In the genomic region with DNA sequence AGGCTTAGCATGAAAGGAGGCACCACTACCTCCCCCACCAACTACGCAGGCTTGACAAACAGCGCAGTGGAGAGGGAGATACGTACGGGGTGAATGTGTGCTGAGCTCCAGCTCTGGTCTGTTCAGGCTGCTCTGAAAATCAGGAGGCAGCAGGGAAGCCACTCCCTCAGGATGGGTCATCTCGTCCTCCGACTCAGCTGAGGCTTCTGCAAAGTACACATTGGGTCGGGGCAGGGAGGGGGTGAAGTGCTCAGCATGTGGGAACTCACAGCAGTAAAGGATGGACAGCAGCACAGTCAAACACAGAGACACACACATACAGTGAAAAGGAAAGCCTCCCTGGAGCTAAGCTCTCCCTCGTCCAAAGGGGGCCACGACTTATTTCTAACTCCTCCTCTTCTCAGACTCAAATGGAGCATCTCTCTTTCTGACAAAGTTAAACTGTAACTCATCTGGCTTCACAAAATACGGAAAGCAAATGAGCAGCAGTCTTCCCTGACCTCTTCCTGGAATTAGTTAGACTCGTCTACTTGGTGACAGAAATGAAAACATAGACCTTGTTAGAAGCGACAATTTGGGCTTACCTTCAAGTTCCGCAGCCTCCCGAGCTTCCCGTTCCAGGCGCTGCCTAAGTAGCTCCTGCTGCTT, we compare ENCODE assay signal across 32 mouse cellular contexts. TPM values are rescaled to one million over a fixed set of nuclear protein-coding genes. Genes with fewer than 3 reads are reported as not detected.
A peak's percentile ranks its signal among the peaks of the same experiment; 100 is the strongest.
DNase-seq lines count a peak whose midpoint lies in the region; ATAC-seq and TF ChIP-seq lines count a peak whose summit lies in the region.
"Had no signal": no experiment of that assay in that cellular context is flagged by ENCODE, and none has a peak within 500 bp of the region (broad histone marks: within the 10 kb centered on the region; RNA-seq: fewer than 3 reads in every experiment).

No protein-coding gene starts in this region.

- H3K9me3 ChIP-seq in liver, embryonic 13.5 days (replicated peaks) = no peaks in the 10 kb centered on the region
- H3K9me3 ChIP-seq: embryonic facial prominence, embryonic 10.5 days; embryonic facial prominence, embryonic 15.5 days; forebrain, embryonic 12.5 days; heart, embryonic 10.5 days; limb, embryonic 10.5 days; limb, embryonic 15.5 days had no signal

- no peak overlapping the region for H3K27ac ChIP-seq in testis, adult 2 months (ENCODE audit: control insufficient read depth, insufficient read depth, low read depth, low read length)
- H3K27ac ChIP-seq in liver, embryonic 13.5 days = no peak overlapping the region
- H3K27ac ChIP-seq: embryonic facial prominence, embryonic 10.5 days; embryonic facial prominence, embryonic 15.5 days; forebrain, embryonic 12.5 days; heart, embryonic 10.5 days; hindbrain, embryonic 14.5 days; limb, embryonic 10.5 days; limb, embryonic 15.5 days had no signal

- H3K4me2 ChIP-seq in liver, embryonic 13.5 days = no peak overlapping the region
- H3K4me2 ChIP-seq: embryonic facial prominence, embryonic 15.5 days; forebrain, embryonic 12.5 days; hindbrain, embryonic 14.5 days; limb, embryonic 15.5 days; midbrain, embryonic 11.5 days had no signal

- 82% methylated on average over 16 of the region's 16 CpGs for WGBS in liver, embryonic 13.5 days (ENCODE audit: insufficient replicate concordance)

- no peaks in the 10 kb centered on the region for H3K4me1 ChIP-seq in testis, adult 2 months (ENCODE audit: control insufficient read depth, insufficient read depth, low read length)
- peaks cover 21% of the 10 kb centered on the region for H3K4me1 ChIP-seq in liver, embryonic 13.5 days (replicated peaks)
- H3K4me1 ChIP-seq: embryonic facial prominence, embryonic 10.5 days; embryonic facial prominence, embryonic 15.5 days; forebrain, embryonic 12.5 days; heart, embryonic 10.5 days; limb, embryonic 10.5 days; limb, embryonic 15.5 days had no signal

- TF ChIP-seq CTCF in testis, adult 2 months (IDR thresholded peaks at IDR 0.05; ENCODE audit: control insufficient read depth, insufficient read depth, insufficient replicate concordance, low read depth, low read length) = no peak

- no peak overlapping the region for H3K9ac ChIP-seq in liver, embryonic 13.5 days
- H3K9ac ChIP-seq: embryonic facial prominence, embryonic 15.5 days; forebrain, embryonic 12.5 days; forebrain, postnatal 0 days; hindbrain, embryonic 14.5 days; limb, embryonic 15.5 days had no signal

- peaks cover 7% of the 10 kb centered on the region for H3K36me3 ChIP-seq in testis, adult 2 months (ENCODE audit: control insufficient read depth, insufficient read depth, low read length)
- H3K36me3 ChIP-seq in liver, embryonic 13.5 days = peaks cover 80% of the 10 kb centered on the region

- TF ChIP-seq POLR2A in testis, adult 2 months (IDR thresholded peaks at IDR 0.05; ENCODE audit: control insufficient read depth, low read depth, low read length) = no peak

- ATAC-seq in liver, embryonic 13.5 days (ENCODE audit: low read depth) = peak; percentile 64
- ATAC-seq: forebrain, postnatal 0 days had no signal

- peak; percentile 7 for DNase-seq in kidney, adult 11 months
- no peak for DNase-seq in kidney, postnatal 14 days
- no peak for DNase-seq in testis, postnatal 14 days (ENCODE audit: low spot score)
- no peak for DNase-seq in liver, embryonic 13.5 days
- DNase-seq in yolk sac, embryonic 10.5 days (ENCODE audit: low spot score) = peak; percentile 83
- DNase-seq in spleen, postnatal 4 days (ENCODE audit: low spot score in 2 of 2) = no peak
- no peak for DNase-seq in ovary, postnatal 36 days (ENCODE audit: low spot score)
- DNase-seq: adrenal gland, adult 8-10 months; cerebellum, adult 2 months; cerebellum, postnatal 14 days; forebrain, postnatal 0 days; heart, adult 11 months; heart, postnatal 36 days; layer of hippocampus, postnatal 36 days; lung, postnatal 36 days; right cerebral cortex, postnatal 25 days; thymus, adult 2 months; thymus, postnatal 36 days had no signal

- peak overlapping the region; percentile 80 for H3K4me3 ChIP-seq in testis, adult 2 months (ENCODE audit: control insufficient read depth, low read depth, low read length)
- H3K4me3 ChIP-seq in liver, embryonic 13.5 days (replicated peaks) = no peak overlapping the region
- H3K4me3 ChIP-seq: embryonic facial prominence, embryonic 10.5 days; embryonic facial prominence, embryonic 15.5 days; forebrain, embryonic 12.5 days; heart, embryonic 10.5 days; limb, embryonic 10.5 days; limb, embryonic 15.5 days had no signal

- H3K27me3 ChIP-seq in testis, adult 2 months (ENCODE audit: control insufficient read depth, insufficient read depth, low read length) = no peaks in the 10 kb centered on the region
- H3K27me3 ChIP-seq in liver, embryonic 13.5 days = no peaks in the 10 kb centered on the region
- H3K27me3 ChIP-seq: embryonic facial prominence, embryonic 15.5 days; forebrain, embryonic 12.5 days; limb, embryonic 15.5 days had no signal

RNA-seq across cellular contexts. Expression of gene 1700123O20Rik, which starts 7.2 kb away (rescaled TPM):
- polyA plus RNA-seq in testis, adult 2 months (2012; rRNA removed) = 38.6 and 47.0 TPM in 2 replicates
- polyA plus RNA-seq in liver, embryonic 13.5 days (2015; fragmentation: Nextera tagmentation; extraction: Ambion mirVana) = 46.3 and 51.6 TPM in 2 replicates

RNA-seq across cellular contexts. Expression of gene Acin1, which starts 8.0 kb away (rescaled TPM):
- polyA plus RNA-seq in testis, adult 2 months (2012; rRNA removed) = 117 and 121 TPM in 2 replicates
- 62.5 and 68.7 TPM in 2 replicates for polyA plus RNA-seq in liver, embryonic 13.5 days (2015; fragmentation: Nextera tagmentation; extraction: Ambion mirVana)

RNA-seq across cellular contexts. Expression of gene Gm29776, which starts 19.9 kb away (rescaled TPM):
- polyA plus RNA-seq in testis, adult 2 months (2012; rRNA removed) = 0.22 and 0.32 TPM in 2 replicates
- polyA plus RNA-seq in liver, embryonic 13.5 days (2015; fragmentation: Nextera tagmentation; extraction: Ambion mirVana) = 0.03 and 0.05 TPM in 2 replicates
- polyA plus RNA-seq: forebrain, embryonic 12.5 days; large intestine, adult 2 months had no signal

RNA-seq across cellular contexts. Expression of gene Cebpe, which starts 33.2 kb away (rescaled TPM):
- polyA plus RNA-seq in testis, adult 2 months (2012; rRNA removed) = 0.22 and 0.32 TPM in 2 replicates
- 3.4 and 3.5 TPM in 2 replicates for polyA plus RNA-seq in liver, embryonic 13.5 days (2015; fragmentation: Nextera tagmentation; extraction: Ambion mirVana)
- polyA plus RNA-seq: embryonic facial prominence, embryonic 10.5 days; embryonic facial prominence, embryonic 15.5 days; forebrain, embryonic 12.5 days; forebrain, postnatal 0 days; heart, embryonic 10.5 days; heart, embryonic 16.5 days; hindbrain, embryonic 14.5 days; kidney, embryonic 14.5 days; limb, embryonic 10.5 days; lung, embryonic 16.5 days; midbrain, embryonic 11.5 days; neural tube, embryonic 14.5 days had no signal

RNA-seq across cellular contexts. Expression of gene Cdh24, which starts 37.6 kb away (rescaled TPM):
- 9.9 and 10.2 TPM in 2 replicates for polyA plus RNA-seq in testis, adult 2 months (2012; rRNA removed)
- 0.25 and 0.38 TPM in 2 replicates for polyA plus RNA-seq in liver, embryonic 13.5 days (2015; fragmentation: Nextera tagmentation; extraction: Ambion mirVana)

Comparison
In these comparisons a context has a peak if more than half of its experiments do, and no peak if none do; other contexts are left out.
1. DNase-seq: peak in kidney, adult 11 months (single experiment) and yolk sac, embryonic 10.5 days (single experiment); none in kidney, postnatal 14 days (single experiment), testis, postnatal 14 days (single experiment), liver, embryonic 13.5 days (single experiment), spleen, postnatal 4 days (0 of 2) and ovary, postnatal 36 days (single experiment).